Mouse (Mus musculus): ENCODE measurements around the gene Ccdc71l.

Ccdc71l gene

DNA sequence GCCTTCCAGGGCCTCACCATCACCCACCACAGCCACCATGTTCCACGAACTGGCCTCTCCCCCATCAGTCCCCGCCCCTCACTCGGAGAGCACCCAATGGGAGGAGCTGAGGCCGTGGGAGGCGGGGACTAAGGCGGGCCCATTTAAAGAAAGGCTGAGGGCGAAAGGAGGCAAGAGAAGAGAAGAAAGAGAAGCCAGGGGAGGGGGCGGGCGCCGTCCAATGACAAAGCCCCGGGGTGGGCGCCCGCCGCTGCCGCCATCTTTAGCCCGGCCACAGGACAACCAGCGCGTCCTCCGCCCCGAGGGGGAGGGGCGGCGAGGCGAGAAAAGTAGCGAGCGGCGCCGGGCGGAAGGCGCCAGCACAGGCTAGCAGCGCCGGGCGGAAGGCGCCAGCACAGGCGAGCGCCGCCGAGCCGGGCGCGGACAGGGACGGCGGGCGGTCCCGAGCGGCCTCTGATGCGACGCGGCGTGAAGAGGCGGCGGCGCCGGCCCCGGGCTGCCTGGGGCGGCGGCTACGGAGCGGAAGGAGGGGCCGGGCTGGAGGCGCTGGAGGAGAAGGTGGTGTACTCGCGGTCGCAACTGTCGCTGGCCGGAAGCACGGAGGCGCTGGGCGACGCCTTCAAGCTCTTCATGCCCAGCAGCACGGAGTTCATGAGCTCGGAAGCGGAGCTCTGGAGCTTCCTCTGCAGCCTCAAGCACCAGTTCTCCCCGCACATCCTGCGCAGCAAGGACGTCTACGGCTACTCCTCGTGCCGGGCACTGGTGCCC is at the start of gene Ccdc71l:
Gene Ccdc71l, plus strand, starts transcription at position 177 of the 768 bp plus-strand sequence.
- DNase-seq, result peak; percentile 78

DNA sequence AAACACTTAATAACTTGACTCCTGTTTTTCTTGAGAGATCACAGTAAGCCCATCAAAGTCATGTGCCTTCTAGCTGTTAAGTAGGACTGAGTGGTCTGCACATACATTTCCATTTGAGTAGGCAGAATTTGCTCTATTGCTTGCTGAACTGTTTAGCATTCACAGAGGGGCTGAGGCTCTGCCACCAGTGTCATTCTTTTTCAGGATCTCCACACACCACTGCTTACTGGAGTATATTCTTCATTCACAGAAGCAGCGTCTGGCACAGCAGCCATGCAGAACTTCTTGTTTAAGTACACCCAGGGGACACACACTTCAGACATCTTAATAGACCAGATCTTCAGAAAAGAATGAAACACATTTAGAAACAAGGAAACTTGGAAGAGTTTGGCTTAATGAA is 39.4 kb upstream of the Ccdc71l start:
- DNase-seq, result no peak

DNA sequence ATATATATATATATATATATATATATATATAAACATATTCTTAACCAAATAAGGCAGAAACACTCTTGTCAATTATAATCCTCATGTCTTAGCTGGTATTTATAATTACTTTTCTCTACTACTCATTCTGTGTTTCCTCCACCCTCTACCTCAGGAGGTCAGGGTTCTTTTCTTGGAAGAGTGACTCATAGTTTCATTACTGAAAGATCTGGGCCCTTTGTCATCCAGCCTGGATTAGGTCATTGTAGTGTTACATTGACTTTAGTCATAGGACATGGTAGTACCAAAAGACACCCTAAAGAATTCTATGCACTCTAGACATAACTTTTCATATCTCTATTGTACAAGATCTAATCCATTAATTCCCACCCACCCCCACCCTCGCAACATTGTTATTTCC is 35.0 kb upstream of the Ccdc71l start:
- DNase-seq, result no peak

- no peak for DNase-seq
Measured at GRCm38 (mm10) chr12:32346121-32346520, 32.4 kb upstream of the Ccdc71l start.

DNA sequence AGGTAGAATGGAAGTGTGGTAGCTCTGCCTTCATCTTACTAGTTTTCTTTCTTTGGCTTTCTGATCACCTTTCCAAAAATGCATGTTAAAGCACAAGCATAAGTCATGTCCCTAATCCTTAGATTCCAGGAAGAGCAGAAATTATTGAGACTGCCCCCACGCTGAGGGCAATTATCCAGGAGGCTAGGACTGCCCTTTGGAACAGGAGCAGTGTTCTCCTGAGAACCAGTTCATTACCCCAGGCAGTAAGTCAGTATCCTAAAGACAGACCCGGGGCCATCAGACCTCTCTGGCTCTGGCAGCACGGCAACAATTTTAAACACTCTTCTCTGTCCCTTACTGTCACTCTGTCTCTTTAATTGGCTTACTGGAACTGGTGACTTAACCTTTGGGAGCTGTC is 30.0 kb upstream of the Ccdc71l start:
- no peak for DNase-seq

- DNase-seq, result no peak
Measured at GRCm38 (mm10) chr12:32351874-32352273, 26.6 kb upstream of the Ccdc71l start.

- peak; percentile 81 for DNase-seq
Measured at GRCm38 (mm10) chr12:32379296-32379725, 807 bp downstream of the Ccdc71l start.

GRCm38 (mm10) chr12:32379731-32380130 is 1.2 kb downstream of the Ccdc71l start:
- DNase-seq, result no peak

DNA sequence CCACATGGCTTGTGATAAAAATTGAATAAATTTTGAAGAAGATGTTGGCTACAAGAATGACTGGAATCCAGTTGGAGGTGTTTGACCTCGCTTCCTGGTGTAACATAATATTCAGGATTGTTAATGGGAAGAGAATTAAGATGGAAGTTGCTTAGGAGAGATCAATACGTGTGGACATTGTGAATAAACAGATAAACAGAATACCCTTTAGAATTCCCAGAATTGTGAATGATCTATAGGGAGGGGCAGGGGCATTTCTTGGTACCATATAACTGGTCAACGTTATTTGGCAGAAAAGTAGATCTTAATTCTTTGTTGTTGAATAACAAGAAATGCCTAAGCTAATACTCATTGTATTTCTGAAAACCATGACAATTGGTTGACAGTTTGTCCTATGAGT is 2.0 kb downstream of the Ccdc71l start:
- DNase-seq, result no peak

DNA sequence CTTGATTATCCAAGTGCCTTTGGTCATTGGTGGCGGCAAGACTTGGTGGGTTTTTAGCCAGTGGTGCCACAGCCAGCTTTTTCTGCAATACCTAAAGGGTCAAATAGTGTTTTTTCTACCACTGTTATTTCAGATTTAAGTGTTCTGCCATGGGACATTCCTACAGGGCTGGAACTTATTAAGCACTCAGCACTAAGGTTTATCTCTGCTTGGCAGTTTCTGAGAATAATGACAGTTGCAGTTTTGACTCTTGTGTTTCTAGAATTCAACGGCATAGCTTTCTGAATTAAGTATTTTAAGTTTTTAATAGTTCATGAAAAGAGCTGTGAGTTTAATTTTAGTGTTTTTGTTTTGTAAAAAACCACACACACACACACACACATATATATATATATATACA is 2.5 kb downstream of the Ccdc71l start:
- DNase-seq, result no peak

GRCm38 (mm10) chr12:32419537-32419936 is 41.0 kb downstream of the Ccdc71l start:
- DNase-seq, result no peak

GRCm38 (mm10) chr12:32427832-32428231 is 49.3 kb downstream of the Ccdc71l start:
- no peak for DNase-seq

DNA sequence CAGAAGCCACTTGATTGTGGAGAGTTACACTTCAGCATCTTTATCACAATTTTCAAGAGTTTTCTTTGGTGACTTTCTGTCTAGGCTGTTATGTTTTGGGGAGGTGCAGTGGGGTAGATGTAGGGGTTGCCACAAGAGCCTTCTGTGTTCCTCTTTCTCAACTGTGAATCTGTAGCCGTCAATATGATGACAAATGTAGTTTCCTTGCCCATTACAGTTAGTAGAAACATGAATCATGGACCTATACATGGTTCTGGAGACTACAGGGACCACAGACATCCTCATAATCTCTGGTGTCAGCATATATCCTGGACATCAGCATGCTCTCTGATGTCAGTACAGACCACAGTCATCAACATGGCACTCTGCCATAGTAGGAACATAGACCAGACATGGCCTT is 52.5 kb downstream of the Ccdc71l start:
- DNase-seq, result no peak
